Mouse (Mus musculus) E14TG2a.4 (cell line): ENCODE measurements at regions not wholly inside any gene's neighbourhood (a gene's known extent, or its start where the extent isn't known, plus 50 kb on each side); places are given as distances from the start of the nearest gene placed in this dataset.
"Not testable (repeated sequence)": the region's sequence is repeated elsewhere in the genome, so short reads cannot be mapped to it uniquely, and the experiment has no call there.

Experiments used
- CTCF ChIP-seq: conservative IDR thresholded peaks from 2 replicates; pipeline ENCODE4 v1.5.1; 2014; ENCODE audit warnings: low read length
- NANOG ChIP-seq: IDR thresholded peaks from 2 replicates; pipeline ENCODE4 v1.6.1; 2014; ENCODE audit warnings: borderline replicate concordance, low read length, mixed read lengths
- POU5F1 ChIP-seq: IDR thresholded peaks from 2 replicates; pipeline ENCODE4 v1.6.1; 2014; ENCODE audit warnings: low read length, borderline replicate concordance

GRCm38 (mm10) chr15:19493556-19493955 is 674.8 kb downstream of the Cdh10 start:
- TF ChIP-seq CTCF, POU5F1, NANOG: not testable (repeated sequence)
